Mouse (Mus musculus): ENCODE measurements around the gene Epm2a. TPM values are rescaled to one million over a fixed set of nuclear protein-coding genes. Genes with fewer than 3 reads are reported as not detected.

Gene Epm2a
- polyA plus RNA-seq, 1 experiment from 2014 or later, result 0.31 TPM

- Histone ChIP-seq H3K4me2 (no peak overlapping the region), H3K4me1 (no peaks in the 10 kb centered on the region), H3K27ac (no peak overlapping the region), H3K4me3 (no peak overlapping the region), H3K36me3 (no peaks in the 10 kb centered on the region), H3K9me3 (no peaks in the 10 kb centered on the region), H3K9ac (no peak overlapping the region), H3K27me3 (no peaks in the 10 kb centered on the region)
- no peak for ATAC-seq (ENCODE audit: insufficient number of reproducible peaks, low FRiP score, low TSS enrichment, low read depth)
- 86% methylated on average over 6 of the region's 6 CpGs for WGBS
Observed at GRCm38 (mm10) chr10:11439342-11439741, 96.1 kb downstream of the Epm2a start.

- no peak overlapping the region for H3K4me3 ChIP-seq
- H3K36me3 ChIP-seq, result no peaks in the 10 kb centered on the region
- ATAC-seq (ENCODE audit: insufficient number of reproducible peaks, low FRiP score, low TSS enrichment, low read depth), result peak; percentile 63; the same call in 1 of the 2 replicates
- 0 out of 2 replicates have a peak, but pooled peaks cover 5% of the 10 kb centered on the region for H3K4me1 ChIP-seq
- no peak overlapping the region for H3K27ac ChIP-seq
- H3K4me2 ChIP-seq, result peak overlapping the region; percentile 22; the same call in 1 of the 2 replicates
- H3K27me3 ChIP-seq, result no peaks in the 10 kb centered on the region
- no peak overlapping the region for H3K9ac ChIP-seq
- no peaks in the 10 kb centered on the region for H3K9me3 ChIP-seq
- WGBS, result 31% methylated on average over 23 of the region's 23 CpGs
Observed at GRCm38 (mm10) chr10:11449556-11450305, 106.5 kb downstream of the Epm2a start.

- Histone ChIP-seq H3K9me3 (no peaks in the 10 kb centered on the region), H3K27me3 (no peaks in the 10 kb centered on the region), H3K27ac (no peak overlapping the region), H3K4me1 (0 out of 2 replicates have a peak, but pooled peaks cover 5% of the 10 kb centered on the region), H3K4me2 (no peak overlapping the region), H3K36me3 (no peaks in the 10 kb centered on the region), H3K4me3 (no peak overlapping the region), H3K9ac (no peak overlapping the region)
- WGBS, result 88% methylated on average over 2 of the region's 2 CpGs
- no peak for ATAC-seq (ENCODE audit: insufficient number of reproducible peaks, low FRiP score, low TSS enrichment, low read depth)
Observed at GRCm38 (mm10) chr10:11452537-11452936, 109.3 kb downstream of the Epm2a start.

GRCm38 (mm10) chr10:11457445-11457844 is 114.2 kb downstream of the Epm2a start:
- ATAC-seq (ENCODE audit: insufficient number of reproducible peaks, low FRiP score, low TSS enrichment, low read depth), result no peak
- 40% methylated on average over 1 of the region's 1 CpGs for WGBS
- no peak overlapping the region for H3K4me2 ChIP-seq

GRCm38 (mm10) chr10:11491956-11492355 is 148.8 kb downstream of the Epm2a start:
- peaks cover 3% of the 10 kb centered on the region; the same call in 1 of the 2 replicates for H3K9me3 ChIP-seq
- H3K9ac ChIP-seq, result no peak overlapping the region
- peak; percentile 95 for ATAC-seq (ENCODE audit: insufficient number of reproducible peaks, low FRiP score, low TSS enrichment, low read depth)
- H3K4me1 ChIP-seq, result no peaks in the 10 kb centered on the region
- H3K4me2 ChIP-seq, result no peak overlapping the region
- H3K27ac ChIP-seq, result no peak overlapping the region
- H3K4me3 ChIP-seq, result no peak overlapping the region
- WGBS, result 34% methylated on average over 28 of the region's 28 CpGs
- H3K36me3 ChIP-seq, result no peaks in the 10 kb centered on the region
- H3K27me3 ChIP-seq, result no peaks in the 10 kb centered on the region

More at GRCm38 (mm10) chr10:11457445-11457844, 114.2 kb downstream of the Epm2a start:
- no peak overlapping the region for H3K4me3 ChIP-seq
- no peaks in the 10 kb centered on the region for H3K9me3 ChIP-seq
- no peak overlapping the region for H3K27ac ChIP-seq
- H3K27me3 ChIP-seq, result no peaks in the 10 kb centered on the region
- no peaks in the 10 kb centered on the region for H3K36me3 ChIP-seq
- H3K9ac ChIP-seq, result no peak overlapping the region
- no peaks in the 10 kb centered on the region for H3K4me1 ChIP-seq

Other genes with a start within 250 kb of the Epm2a start
- 15.5 and 17.2 TPM in 2 replicates for gene Shprh, start 194.0 kb upstream of the Epm2a start, polyA plus RNA-seq (2015; fragmentation: Nextera tagmentation; extraction: Ambion mirVana)
- 31.4 and 32.1 TPM in 2 replicates for gene Fbxo30, start 62.1 kb upstream of the Epm2a start, polyA plus RNA-seq (2015; fragmentation: Nextera tagmentation; extraction: Ambion mirVana)